Mouse (Mus musculus) ES-E14 (cell line): ENCODE measurements around the gene Spcs3.

Source experiments
- CHD2 ChIP-seq: IDR thresholded peaks from 2 replicates; pipeline ENCODE4 v1.6.1; 2014; ENCODE audit warnings: mild to moderate bottlenecking, low read depth, low read length, inconsistent platforms
- HCFC1 ChIP-seq: IDR thresholded peaks from 2 replicates; pipeline ENCODE4 v1.6.1; 2012; ENCODE audit warnings: low read length, inconsistent platforms, borderline replicate concordance; ENCODE audit not compliant: insufficient read depth
- MAFK ChIP-seq: IDR thresholded peaks from 2 replicates; pipeline ENCODE4 v1.6.1; 2014; ENCODE audit warnings: mild to moderate bottlenecking, low read depth, low read length, inconsistent platforms; ENCODE audit not compliant: insufficient read depth
- ZC3H11A ChIP-seq: IDR thresholded peaks from 2 replicates; pipeline ENCODE4 v1.6.1; 2012; ENCODE audit warnings: low read depth, mild to moderate bottlenecking, inconsistent platforms, low read length, borderline replicate concordance
- ZNF384 ChIP-seq: IDR thresholded peaks from 2 replicates; pipeline ENCODE4 v1.6.1; 2012; ENCODE audit warnings: low read depth, low read length, inconsistent platforms

DNA sequence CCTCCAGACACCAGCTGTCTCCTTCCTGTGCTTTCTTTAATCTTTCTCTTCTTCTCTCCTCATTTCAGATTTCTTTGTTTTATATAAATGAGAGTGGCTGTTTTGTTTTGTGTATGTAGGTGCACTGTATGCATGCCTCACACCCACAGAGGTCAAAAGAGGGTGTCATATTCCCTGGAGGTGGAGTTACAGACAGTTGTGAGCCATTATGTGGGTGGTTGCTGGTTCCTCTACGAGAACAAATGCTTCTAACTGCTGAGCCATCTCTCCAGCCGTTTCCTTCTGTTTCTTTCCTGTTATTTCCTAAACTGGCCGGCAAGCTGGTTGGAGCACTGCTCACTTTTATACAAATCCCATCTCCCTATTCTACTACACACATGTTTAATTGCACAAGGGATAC is 35.9 kb downstream of the Spcs3 start:
- TF ChIP-seq MAFK = no peak
- no peak for TF ChIP-seq HCFC1
- TF ChIP-seq CHD2 = no peak
- no peak for TF ChIP-seq ZNF384
- no peak for TF ChIP-seq ZC3H11A
